Mouse (Mus musculus): ENCODE data around the gene Ankrd16. TPM values are rescaled to one million over a fixed set of nuclear protein-coding genes. Genes with fewer than 3 reads are reported as not detected.

Ankrd16 gene
- polyA plus RNA-seq, 1 experiment from 2014 or later = 37.9 TPM

DNA sequence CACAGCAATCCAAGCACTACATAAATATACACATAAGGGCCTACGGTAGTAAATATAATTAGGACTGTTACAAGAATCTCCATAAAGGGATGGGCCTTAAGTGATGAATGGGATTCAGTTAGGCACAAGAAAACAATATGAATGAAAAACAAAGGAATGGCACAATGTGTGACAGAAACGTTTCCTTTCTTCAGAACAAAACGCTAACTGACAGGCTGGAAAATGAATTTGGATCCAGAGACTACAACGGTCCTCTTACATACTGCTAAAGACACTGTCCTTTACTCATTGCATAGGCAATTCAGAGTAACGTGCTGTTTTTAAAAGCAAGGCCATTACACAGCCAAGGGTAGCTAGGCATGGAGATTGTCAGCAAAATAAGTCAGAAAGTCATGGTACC lies 2.6 kb upstream of the Ankrd16 start:
- H3K9me3 ChIP-seq = no peaks in the 10 kb centered on the region
- peaks cover 22% of the 10 kb centered on the region for H3K4me1 ChIP-seq
- no peaks in the 10 kb centered on the region for H3K27me3 ChIP-seq (ENCODE audit: insufficient read depth, poor library complexity, severe bottlenecking)
- H3K36me3 ChIP-seq = peaks cover 6% of the 10 kb centered on the region
- no peak for DNase-seq (ENCODE audit: low spot score)
- 91% methylated on average over 5 of the region's 5 CpGs for WGBS
- H3K4me3 ChIP-seq = no peak overlapping the region
- no peak overlapping the region for H3K27ac ChIP-seq

DNA sequence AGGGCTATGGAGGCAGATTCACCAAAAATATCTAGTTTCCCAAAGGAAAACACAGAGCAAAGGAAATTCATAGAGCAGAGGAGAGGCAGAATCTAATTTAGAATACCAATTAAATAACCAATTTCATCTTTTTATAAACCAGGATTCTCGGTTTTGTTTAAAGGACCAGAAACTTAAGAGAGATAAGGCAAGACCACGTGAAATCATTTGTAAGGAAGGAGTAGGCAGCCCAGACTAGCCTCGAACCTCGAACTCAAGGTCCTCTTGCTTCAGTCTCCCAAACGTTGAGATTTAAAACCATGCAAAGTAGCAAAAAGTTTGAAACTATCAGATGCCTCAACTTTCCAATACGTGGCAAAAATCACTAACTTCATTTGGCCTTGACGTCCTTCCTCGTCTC lies 1.3 kb upstream of the Ankrd16 start:
- Histone ChIP-seq H3K27ac (peak overlapping the region; percentile 96), H3K9me3 (no peaks in the 10 kb centered on the region), H3K27me3 (ENCODE audit: insufficient read depth, poor library complexity, severe bottlenecking) (no peaks in the 10 kb centered on the region), H3K4me3 (peak overlapping the region; percentile 88), H3K4me1 (peaks cover 22% of the 10 kb centered on the region), H3K36me3 (peaks cover 17% of the 10 kb centered on the region)
- DNase-seq (ENCODE audit: low spot score) = no peak
- WGBS = 52% methylated on average over 8 of the region's 8 CpGs

DNA sequence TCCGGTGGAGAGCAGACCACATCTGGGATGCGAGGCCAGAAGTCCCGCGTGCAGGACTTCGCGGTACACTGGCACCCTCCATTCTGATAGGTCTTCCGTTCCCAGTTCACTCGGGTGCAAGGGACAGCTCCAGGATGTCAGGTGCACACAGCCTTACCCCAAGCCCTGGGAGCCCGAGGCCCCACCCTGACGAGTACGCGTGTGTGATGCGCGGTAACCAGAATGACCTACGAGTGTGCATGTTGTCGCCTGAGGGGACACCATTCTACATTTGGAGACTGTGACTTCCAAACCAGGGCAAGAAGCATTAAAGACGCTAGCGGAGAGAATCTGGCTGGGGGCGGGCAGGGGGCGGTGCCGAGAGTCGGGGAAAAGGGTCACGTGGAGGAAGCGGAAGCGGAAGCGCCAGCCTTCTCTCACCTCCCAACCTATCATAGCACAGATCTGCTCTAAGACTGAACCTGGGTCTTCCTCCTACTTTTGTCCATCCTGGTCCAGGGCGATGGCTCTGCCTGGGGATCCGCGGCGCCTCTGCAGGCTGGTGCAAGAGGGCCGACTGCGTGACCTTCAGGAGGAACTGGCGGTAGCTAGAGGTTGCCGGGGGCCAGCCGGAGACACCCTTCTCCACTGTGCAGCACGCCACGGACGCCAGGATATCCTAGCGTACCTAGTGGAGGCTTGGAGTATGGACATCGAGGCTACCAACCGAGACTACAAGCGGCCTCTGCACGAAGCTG lies 579 bp downstream of the Ankrd16 start:
- no peaks in the 10 kb centered on the region for H3K9me3 ChIP-seq
- DNase-seq (ENCODE audit: low spot score) = peak; percentile 96
- peak overlapping the region; percentile 96 for H3K27ac ChIP-seq
- under 1% methylated on average over 43 of the region's 43 CpGs for WGBS
- peaks cover 36% of the 10 kb centered on the region for H3K36me3 ChIP-seq
- H3K27me3 ChIP-seq (ENCODE audit: insufficient read depth, poor library complexity, severe bottlenecking) = no peaks in the 10 kb centered on the region
- H3K4me3 ChIP-seq = peak overlapping the region; percentile 88
- H3K4me1 ChIP-seq = peaks cover 22% of the 10 kb centered on the region

DNA sequence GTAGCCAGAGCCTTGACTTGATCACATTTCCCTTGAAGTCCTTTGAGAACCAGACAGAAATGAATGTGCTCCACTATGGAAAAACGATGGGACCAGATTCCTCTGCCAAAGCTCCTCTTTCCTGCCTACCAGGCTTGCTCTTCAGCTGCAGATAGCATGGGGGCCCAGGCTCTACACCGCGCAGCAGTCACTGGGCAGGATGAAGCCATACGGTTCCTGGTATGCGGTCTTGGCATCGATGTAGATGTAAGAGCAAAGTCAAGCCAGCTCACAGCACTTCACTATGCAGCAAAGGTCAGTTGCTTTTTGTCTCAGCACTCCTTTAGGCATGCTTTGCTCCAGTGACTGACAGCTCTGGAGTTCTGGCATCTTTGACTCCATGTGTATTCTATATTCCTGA lies 6.5 kb downstream of the Ankrd16 start:
- H3K27ac ChIP-seq = no peak overlapping the region
- peaks cover 92% of the 10 kb centered on the region for H3K36me3 ChIP-seq
- no peaks in the 10 kb centered on the region for H3K9me3 ChIP-seq
- DNase-seq (ENCODE audit: low spot score) = no peak
- H3K4me1 ChIP-seq = peaks cover 9% of the 10 kb centered on the region
- no peaks in the 10 kb centered on the region for H3K27me3 ChIP-seq (ENCODE audit: insufficient read depth, poor library complexity, severe bottlenecking)
- H3K4me3 ChIP-seq = no peak overlapping the region
- WGBS = 92% methylated on average over 6 of the region's 6 CpGs

DNA sequence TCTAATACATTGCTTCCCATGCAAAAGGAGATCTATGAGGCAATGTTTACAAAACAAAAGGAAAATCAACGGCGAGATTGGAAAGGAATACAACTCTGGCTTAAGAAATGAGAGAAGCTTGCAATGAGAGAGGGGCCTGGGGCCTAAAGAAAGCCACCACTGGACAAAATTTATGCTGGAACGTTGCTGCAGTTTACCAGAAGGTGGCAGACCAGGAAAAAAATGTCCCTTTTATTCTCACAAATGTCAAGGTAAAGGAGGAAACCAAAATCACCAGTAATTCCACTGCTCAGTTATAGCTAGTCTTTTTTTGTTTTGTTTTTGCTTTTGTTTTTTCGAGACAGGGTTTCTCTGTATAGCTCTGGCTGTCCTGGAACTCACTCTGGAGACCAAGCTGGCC lies 17.0 kb downstream of the Ankrd16 start:
- Histone ChIP-seq H3K27ac (no peak overlapping the region), H3K4me3 (no peak overlapping the region), H3K27me3 (ENCODE audit: insufficient read depth, poor library complexity, severe bottlenecking) (no peaks in the 10 kb centered on the region), H3K4me1 (peaks cover 11% of the 10 kb centered on the region; the same call in 1 of the 2 replicates), H3K36me3 (peaks cover 25% of the 10 kb centered on the region), H3K9me3 (no peaks in the 10 kb centered on the region)
- WGBS = 69% methylated on average over 4 of the region's 4 CpGs
- DNase-seq (ENCODE audit: low spot score) = no peak

- DNase-seq (ENCODE audit: low spot score) = no peak
- WGBS = 41% methylated on average over 5 of the region's 5 CpGs
- Histone ChIP-seq H3K9me3 (no peaks in the 10 kb centered on the region), H3K27me3 (ENCODE audit: insufficient read depth, poor library complexity, severe bottlenecking) (no peaks in the 10 kb centered on the region), H3K36me3 (peaks cover 5% of the 10 kb centered on the region; the same call in 1 of the 2 replicates), H3K4me3 (no peak overlapping the region), H3K27ac (no peak overlapping the region), H3K4me1 (peaks cover 11% of the 10 kb centered on the region; the same call in 1 of the 2 replicates)
Measured at GRCm38 (mm10) chr2:11797930-11798364, 20.3 kb downstream of the Ankrd16 start.

GRCm38 (mm10) chr2:11801299-11801930 lies 23.7 kb downstream of the Ankrd16 start:
- no peak overlapping the region for H3K27ac ChIP-seq
- H3K9me3 ChIP-seq = no peaks in the 10 kb centered on the region
- WGBS = 82% methylated on average over 2 of the region's 2 CpGs
- H3K4me1 ChIP-seq = peaks cover 11% of the 10 kb centered on the region; the same call in 1 of the 2 replicates
- DNase-seq (ENCODE audit: low spot score) = no peak
- no peaks in the 10 kb centered on the region for H3K36me3 ChIP-seq
- no peaks in the 10 kb centered on the region for H3K27me3 ChIP-seq (ENCODE audit: insufficient read depth, poor library complexity, severe bottlenecking)
- H3K4me3 ChIP-seq = no peak overlapping the region

Other genes starting within 250 kb of the Ankrd16 start
- 12.7 and 20.5 TPM in 2 replicates for gene Pfkfb3, start 223.8 kb upstream of the Ankrd16 start, polyA plus RNA-seq (2016; fragmentation: Nextera tagmentation; extraction: Ambion mirVana)
- gene Rbm17, start 173.7 kb upstream of the Ankrd16 start, polyA plus RNA-seq (2016; fragmentation: Nextera tagmentation; extraction: Ambion mirVana) = 107 and 146 TPM in 2 replicates
- not detected in 2 replicates for gene Gm17490, start 151.6 kb upstream of the Ankrd16 start, polyA plus RNA-seq (2016; fragmentation: Nextera tagmentation; extraction: Ambion mirVana)
- gene Il2ra, start 135.1 kb upstream of the Ankrd16 start, polyA plus RNA-seq (2016; fragmentation: Nextera tagmentation; extraction: Ambion mirVana) = not detected in 2 replicates
- gene Il15ra, start 72.6 kb upstream of the Ankrd16 start, polyA plus RNA-seq (2016; fragmentation: Nextera tagmentation; extraction: Ambion mirVana) = 5.1 and 6.3 TPM in 2 replicates
- gene Fbh1, start 294 bp upstream of the Ankrd16 start, polyA plus RNA-seq (2016; fragmentation: Nextera tagmentation; extraction: Ambion mirVana) = 102 and 127 TPM in 2 replicates

All from heart, embryonic 10.5 days (tissue).